Mouse (Mus musculus): ENCODE measurements around the gene Prdm13.

DNA sequence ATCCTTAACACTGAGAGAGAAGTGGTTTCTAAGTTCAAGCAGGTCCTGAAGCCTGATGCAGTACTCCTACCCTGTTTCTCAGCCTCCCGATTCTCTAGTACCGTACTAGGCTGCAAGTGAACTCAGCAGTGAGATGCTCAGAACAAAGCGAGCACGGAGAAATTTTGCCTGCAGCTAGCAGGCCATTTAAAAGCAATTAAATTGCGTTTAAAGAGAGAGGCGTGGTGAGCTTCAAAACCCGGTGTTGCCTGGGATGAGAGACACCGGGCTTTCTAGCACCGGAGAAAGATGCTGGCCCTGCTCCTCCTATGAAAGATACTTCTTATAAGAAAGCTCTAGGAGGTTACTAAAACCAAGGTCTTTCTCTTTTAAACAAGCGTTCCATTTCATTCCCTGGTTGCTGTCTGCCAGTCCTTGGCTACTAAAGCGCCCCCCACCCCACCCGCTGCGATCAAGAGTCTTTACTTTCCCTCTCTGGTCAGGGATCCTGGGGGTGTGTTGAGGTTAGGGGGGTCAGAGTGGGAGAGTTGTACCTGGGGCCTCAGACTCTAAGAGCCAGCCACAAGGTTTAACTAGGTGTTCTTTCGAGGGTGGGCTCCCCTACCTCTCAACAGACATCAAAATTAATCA lies 1.3 kb downstream of the Prdm13 start:
- TF ChIP-seq EP300 (IDR thresholded peaks at IDR 0.05; ENCODE audit: low read depth in 1 of 2, low read length in 2 of 2) = no peak
- TF ChIP-seq SIN3A (IDR thresholded peaks at IDR 0.05; ENCODE audit: low read length) = no peak
- no peak for TF ChIP-seq CHD2 (IDR thresholded peaks at IDR 0.05; ENCODE audit: low read length)
- TF ChIP-seq MEF2A (IDR thresholded peaks at IDR 0.05; ENCODE audit: extremely low read depth, insufficient replicate concordance, low read depth, low read length, poor library complexity, severe bottlenecking) = no peak
- TF ChIP-seq TAL1 (IDR thresholded peaks at IDR 0.05; ENCODE audit: low read length) = no peak
- TF ChIP-seq CTCF (IDR thresholded peaks at IDR 0.05 in 2 of 3, conservative IDR thresholded peaks at IDR 0.05 in 1 of 3; ENCODE audit: control insufficient read depth in 1 of 3, insufficient read depth in 1 of 3, low read depth in 2 of 3, low read length in 3 of 3, poor library complexity in 1 of 3, severe bottlenecking in 1 of 3) = no peak
- TF ChIP-seq MYB (IDR thresholded peaks at IDR 0.05; ENCODE audit: low read depth, low read length) = no peak
- TF ChIP-seq ETS1 (IDR thresholded peaks at IDR 0.05; ENCODE audit: low read depth, low read length) = no peak
- TF ChIP-seq MAFK (IDR thresholded peaks at IDR 0.05; ENCODE audit: borderline replicate concordance, low read depth, low read length) = no peak
- TF ChIP-seq GATA1 (IDR thresholded peaks at IDR 0.05; ENCODE audit: low read depth, low read length) = no peak
- TF ChIP-seq CHD1 (IDR thresholded peaks at IDR 0.05; ENCODE audit: low read depth, low read length) = no peak
- no peak for TF ChIP-seq MXI1 (IDR thresholded peaks at IDR 0.05; ENCODE audit: low read depth, low read length)
- TF ChIP-seq POLR2A (IDR thresholded peaks at IDR 0.05; ENCODE audit: control insufficient read depth in 1 of 2, insufficient read depth in 1 of 2, low read depth in 1 of 2, low read length in 2 of 2, poor library complexity in 1 of 2) = no peak

Measured in MEL (cell line).